Mouse (Mus musculus) midbrain, embryonic 11.5 days (tissue): ENCODE measurements around the gene AU041133. TPM values are rescaled to one million over a fixed set of nuclear protein-coding genes. Genes with fewer than 3 reads are reported as not detected.
"Not testable (repeated sequence)": the region's sequence is repeated elsewhere in the genome, so short reads cannot be mapped to it uniquely, and the experiment has no call there.

Experiments used
- ATAC-seq: fragments of 200-750 bp; cut with Nextera tagmentation; 2 replicates; pipeline ENCODE4 v1.8.0; 2017; ENCODE audit warnings: moderate TSS enrichment, moderate library complexity; ENCODE audit not compliant: low FRiP score
- DNase-seq: peaks from one replicate; pipeline ENCODE4 v3.0.0; 2015; ENCODE audit warnings: low spot score; ENCODE audit errors: missing footprints
- H3K27ac ChIP-seq: fragments of 300-500 bp; sonication (generic); 2 replicates; pipeline ENCODE4 v1.5.1; 2014; ENCODE audit warnings: low read depth, low read length
- H3K27me3 ChIP-seq: fragments of 300-500 bp; sonication (generic); 2 replicates; pipeline ENCODE4 v1.6.1; 2014; ENCODE audit warnings: mild to moderate bottlenecking, low read length, moderate library complexity, mixed read lengths; ENCODE audit not compliant: control insufficient read depth, insufficient read depth
- H3K36me3 ChIP-seq: fragments of 300-500 bp; sonication (generic); 2 replicates; pipeline ENCODE4 v1.6.1; 2014; ENCODE audit warnings: mild to moderate bottlenecking, low read length, moderate library complexity, mixed read lengths; ENCODE audit not compliant: control insufficient read depth, insufficient read depth
- H3K4me1 ChIP-seq: fragments of 300-500 bp; sonication (generic); 2 replicates; pipeline ENCODE4 v1.6.1; 2014; ENCODE audit warnings: low read length; ENCODE audit not compliant: control insufficient read depth, insufficient read depth
- H3K4me2 ChIP-seq: fragments of 300-500 bp; sonication (generic); 2 replicates; pipeline ENCODE4 v1.6.1; 2014; ENCODE audit warnings: mild to moderate bottlenecking, moderate library complexity
- H3K4me3 ChIP-seq: fragments of 300-500 bp; sonication (generic); 2 replicates; pipeline ENCODE4 v1.5.1; 2014; ENCODE audit warnings: low read depth, low read length
- H3K9ac ChIP-seq: fragments of 300-500 bp; sonication (generic); 2 replicates; pipeline ENCODE4 v1.6.1; 2014; ENCODE audit warnings: low read length
- H3K9me3 ChIP-seq: fragments of 300-500 bp; sonication (generic); 2 replicates; pipeline ENCODE4 v1.6.1; 2016; ENCODE audit warnings: low read length; ENCODE audit not compliant: control insufficient read depth
- WGBS: fragments of 180-500 bp; shearing (Covaris S2); extraction: QIAGEN DNeasy Blood & Tissue Kit; methylation state at CpG from one replicate; pipeline ENCODE4 v1.1.7; 2014; 5-methylcytosine and 5-hydroxymethylcytosine counted together
- polyA plus RNA-seq: library from polyadenylated mRNA; unstranded; fragments of >200 nt; fragmentation: Nextera tagmentation; extraction: Ambion mirVana; gene quantifications from 2 replicates; pipeline ENCODE4 v1.2.1, GENCODE M21; 2014

The AU041133 gene
- 6.3 and 6.6 TPM in 2 replicates for polyA plus RNA-seq

DNA sequence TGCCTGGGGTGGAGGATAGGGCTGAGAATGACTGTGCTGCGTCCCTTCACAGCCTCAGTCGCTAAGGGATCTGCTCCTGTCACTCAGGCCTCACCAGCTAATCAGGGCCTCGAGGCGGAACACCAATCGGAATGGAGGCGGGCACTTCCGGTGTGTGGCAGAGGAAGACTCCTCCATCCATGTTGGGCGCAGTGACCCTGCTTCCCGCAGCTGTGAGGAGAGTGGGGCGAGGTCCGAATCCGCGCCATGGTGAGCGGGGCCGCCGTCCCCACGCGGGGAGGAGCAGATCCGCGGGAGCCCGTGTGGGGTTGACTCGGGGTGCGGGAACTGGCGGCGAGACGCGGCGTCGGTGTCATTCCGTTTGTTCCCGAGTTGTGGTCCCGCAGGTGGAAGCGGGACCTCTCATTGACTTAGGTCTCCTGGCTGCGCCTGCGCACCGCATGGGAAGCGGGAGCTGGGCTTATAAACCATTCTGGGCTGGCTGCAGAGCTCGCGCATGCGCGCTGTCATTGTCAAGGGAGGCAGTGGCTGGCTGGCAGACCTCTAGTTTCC lies at the start of gene AU041133:
Gene AU041133 (plus strand): TSS at position 164 of the 552 bp plus-strand sequence.
- no peak within 1 kb of the TSS; the same call in 1 of the 2 replicates for H3K27ac ChIP-seq
- peak within 1 kb of the TSS; percentile 78 for H3K9ac ChIP-seq
- peak within 1 kb of the TSS; percentile 51 for H3K4me2 ChIP-seq
- no peaks in the 10 kb centered on the region for H3K4me1 ChIP-seq
- no peaks in the 10 kb centered on the region for H3K27me3 ChIP-seq
- peak within 1 kb of the TSS; percentile 62 for H3K4me3 ChIP-seq
- H3K9me3 ChIP-seq: peaks cover 32% of the 10 kb centered on the region
- peak; percentile 100 for ATAC-seq
- H3K36me3 ChIP-seq: no peaks in the 10 kb centered on the region
- WGBS: 3% methylated on average over 41 of the region's 41 CpGs
- DNase-seq: peak; percentile 96

DNA sequence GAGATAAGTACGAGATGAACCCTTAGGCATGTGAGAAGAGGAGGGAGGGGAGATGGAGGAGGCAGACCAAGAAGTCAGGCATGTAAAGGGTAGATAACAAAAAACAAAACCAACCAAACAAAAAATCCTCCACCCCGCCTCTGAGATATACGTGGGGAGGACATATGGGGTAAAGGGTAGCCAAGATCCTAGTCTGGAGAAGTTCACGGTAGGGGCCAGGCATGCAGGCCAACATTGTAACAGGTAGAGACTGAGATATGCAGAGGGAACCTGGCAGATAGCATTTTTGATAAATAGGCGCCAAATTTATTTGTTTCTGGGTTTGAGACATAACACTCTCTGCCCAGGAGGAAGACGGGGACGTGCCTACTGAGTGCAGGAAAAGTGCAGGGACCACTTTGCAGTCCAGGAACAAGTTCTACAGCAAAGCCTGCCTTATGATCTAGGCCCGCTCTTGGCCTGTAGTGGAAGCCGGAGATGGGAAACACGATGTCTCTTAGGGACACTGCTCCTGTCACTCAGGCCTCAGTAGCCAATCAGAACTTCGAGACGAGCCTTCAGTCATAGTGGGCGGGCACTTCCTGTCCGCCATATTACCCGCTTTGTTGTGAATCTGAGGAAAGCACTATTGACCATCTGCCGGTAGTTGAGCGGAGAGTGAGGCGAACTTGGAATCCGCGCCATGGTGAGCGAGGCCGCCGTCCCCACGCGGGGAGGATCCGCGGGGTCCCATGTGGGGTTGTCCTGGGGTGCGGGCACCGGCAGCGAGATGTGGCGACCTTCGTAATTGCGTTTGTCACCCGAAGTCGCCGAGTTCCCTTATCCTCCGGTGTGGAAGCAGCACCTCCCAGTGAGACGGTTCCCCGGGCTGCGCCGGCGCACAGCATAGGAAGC lies 44.8 kb upstream of the AU041133 start, which contains the start of gene BC024063:
Gene BC024063 (plus strand): TSS at position 626 of the 894 bp plus-strand sequence.
- H3K9me3 ChIP-seq, H3K36me3 ChIP-seq, H3K27me3 ChIP-seq, H3K4me1 ChIP-seq: not testable (repeated sequence)
- DNase-seq: peak; percentile 96
- Histone ChIP-seq H3K9ac (peak within 1 kb of the TSS; percentile 54), H3K27ac (peak within 1 kb of the TSS; percentile 44; the same call in 1 of the 2 replicates), H3K4me3 (peak within 1 kb of the TSS; percentile 41), H3K4me2 (peak within 1 kb of the TSS; percentile 27)
- peak; percentile 98 for ATAC-seq
- WGBS: 21% methylated on average over 42 of the region's 42 CpGs

DNA sequence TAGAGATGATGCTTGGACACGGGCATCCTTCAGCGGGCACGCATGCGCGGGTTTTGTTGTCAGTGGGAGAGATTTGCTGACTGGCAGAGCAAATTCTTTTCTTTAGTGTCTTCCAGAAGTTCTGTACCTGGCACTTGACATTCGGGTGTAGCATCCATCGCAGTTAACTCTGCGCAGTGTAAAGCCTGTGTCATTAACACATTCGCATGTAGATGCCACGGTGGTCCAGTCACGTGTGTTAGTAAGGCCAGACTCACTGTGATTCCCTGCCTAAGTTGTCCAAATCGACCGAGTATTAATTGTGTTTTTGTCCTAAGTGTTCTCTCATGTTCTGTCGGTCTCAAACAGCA lies 44.2 kb upstream of the AU041133 start:
- H3K27ac ChIP-seq, H3K36me3 ChIP-seq, H3K9me3 ChIP-seq, ATAC-seq, H3K27me3 ChIP-seq, DNase-seq, H3K4me1 ChIP-seq: not testable (repeated sequence)
- Histone ChIP-seq H3K4me3 (peak overlapping the region; percentile 41), H3K4me2 (peak overlapping the region; percentile 27), H3K9ac (peak overlapping the region; percentile 54)
- WGBS: 24% methylated on average over 14 of the region's 14 CpGs

DNA sequence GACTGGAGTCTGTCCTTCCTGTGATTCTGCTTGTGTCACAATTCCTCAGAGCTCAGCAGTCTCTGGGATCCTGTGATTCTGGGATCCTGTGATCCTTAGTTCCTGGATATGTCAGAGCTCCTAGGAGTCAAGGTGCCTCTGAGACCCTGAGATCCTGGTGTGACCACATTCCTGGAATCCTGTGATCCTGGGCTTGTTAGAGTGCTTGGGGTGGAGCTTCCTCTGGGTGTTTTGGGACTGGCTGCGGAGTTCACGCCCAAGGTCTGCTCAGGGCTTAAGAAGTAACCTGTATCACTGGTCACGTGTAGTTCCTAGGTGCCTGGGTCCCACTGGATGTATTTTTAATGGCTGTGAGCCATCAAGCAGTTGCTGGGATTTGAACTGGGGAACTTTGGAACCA lies 10.6 kb upstream of the AU041133 start:
- 80% methylated on average over 3 of the region's 3 CpGs for WGBS
- Histone ChIP-seq H3K4me1 (no peaks in the 10 kb centered on the region), H3K4me2 (no peak overlapping the region), H3K9ac (no peak overlapping the region), H3K27me3 (no peaks in the 10 kb centered on the region), H3K36me3 (no peaks in the 10 kb centered on the region), H3K9me3 (peaks cover 16% of the 10 kb centered on the region), H3K27ac (no peak overlapping the region), H3K4me3 (no peak overlapping the region)
- ATAC-seq: no peak
- DNase-seq: no peak

DNA sequence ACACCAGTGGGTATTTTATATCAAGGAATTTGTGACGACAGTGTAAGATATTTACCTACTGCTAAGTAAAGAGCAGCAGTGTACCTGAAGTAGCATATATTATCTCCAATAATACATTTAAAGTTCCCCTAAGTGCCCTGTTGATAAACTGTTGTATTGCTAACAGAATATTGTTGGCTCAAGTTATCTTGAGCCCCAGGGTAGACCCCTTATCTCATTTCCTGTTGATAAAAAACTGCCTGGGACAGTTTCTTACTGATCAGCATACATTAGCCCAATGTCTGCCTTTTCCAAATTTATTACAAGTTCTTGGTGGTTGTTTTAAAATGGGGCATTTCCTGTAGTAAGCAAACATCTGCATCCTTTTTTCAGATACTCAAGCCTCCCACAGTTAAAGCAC lies 17.5 kb downstream of the AU041133 start:
- Histone ChIP-seq H3K4me3 (no peak overlapping the region), H3K27me3 (no peaks in the 10 kb centered on the region), H3K4me2 (no peak overlapping the region), H3K9ac (no peak overlapping the region), H3K9me3 (peaks cover 28% of the 10 kb centered on the region), H3K36me3 (peaks cover 16% of the 10 kb centered on the region), H3K4me1 (no peaks in the 10 kb centered on the region), H3K27ac (no peak overlapping the region)
- 89% methylated on average over 1 of the region's 1 CpGs for WGBS
- DNase-seq: no peak
- no peak for ATAC-seq

DNA sequence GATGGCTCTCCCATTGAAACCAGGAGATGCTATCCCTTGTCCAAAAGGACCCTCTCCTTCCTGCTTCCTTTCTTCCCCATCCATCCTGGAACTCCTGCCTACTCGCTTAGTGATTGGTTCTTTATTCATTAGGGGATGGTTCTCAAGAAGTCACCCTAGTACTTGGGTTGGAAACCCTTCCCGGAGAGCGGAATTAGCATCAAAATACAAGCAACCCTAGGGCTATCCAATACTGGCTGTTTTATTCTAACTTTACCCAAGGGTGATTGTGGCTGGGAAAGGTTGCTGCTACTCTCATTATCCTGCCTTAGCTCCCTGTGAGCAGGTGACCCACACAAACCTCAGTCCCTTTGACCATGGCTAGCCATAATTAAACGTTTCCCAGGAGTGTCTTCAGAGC lies 19.8 kb downstream of the AU041133 start:
- no peak for ATAC-seq
- peaks cover 46% of the 10 kb centered on the region for H3K9me3 ChIP-seq
- WGBS: 79% methylated on average over 4 of the region's 4 CpGs
- H3K36me3 ChIP-seq: peaks cover 30% of the 10 kb centered on the region
- no peaks in the 10 kb centered on the region for H3K4me1 ChIP-seq
- H3K27ac ChIP-seq: no peak overlapping the region
- no peak overlapping the region for H3K4me2 ChIP-seq
- no peak for DNase-seq
- no peak overlapping the region for H3K4me3 ChIP-seq
- no peaks in the 10 kb centered on the region for H3K27me3 ChIP-seq
- H3K9ac ChIP-seq: no peak overlapping the region

DNA sequence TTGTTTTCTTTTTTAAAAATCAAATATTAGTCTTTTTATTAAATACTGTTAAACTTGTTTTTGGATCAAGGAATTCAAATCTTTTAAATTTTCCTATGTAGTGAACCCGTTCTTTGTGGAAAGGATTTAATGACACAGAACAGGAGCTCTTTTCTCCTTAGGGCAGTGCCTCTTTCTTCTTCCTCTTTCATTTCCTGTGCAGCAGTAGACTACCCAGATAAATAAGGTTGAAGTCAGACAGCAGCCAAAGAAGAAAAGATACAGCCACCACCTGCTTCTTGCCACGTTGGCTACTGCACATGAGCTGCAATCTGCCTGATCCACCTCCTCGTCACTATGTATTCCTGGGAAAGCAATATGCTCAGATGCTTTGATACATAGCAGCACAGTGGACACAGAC lies 40.0 kb downstream of the AU041133 start:
- Histone ChIP-seq H3K4me3 (no peak overlapping the region), H3K36me3 (no peaks in the 10 kb centered on the region), H3K27me3 (no peaks in the 10 kb centered on the region), H3K4me1 (no peaks in the 10 kb centered on the region), H3K9me3 (peaks cover 3% of the 10 kb centered on the region; the same call in 1 of the 2 replicates), H3K4me2 (no peak overlapping the region), H3K27ac (no peak overlapping the region), H3K9ac (no peak overlapping the region)
- ATAC-seq (no peak), DNase-seq (no peak)
- WGBS: 82% methylated on average over 3 of the region's 3 CpGs

DNA sequence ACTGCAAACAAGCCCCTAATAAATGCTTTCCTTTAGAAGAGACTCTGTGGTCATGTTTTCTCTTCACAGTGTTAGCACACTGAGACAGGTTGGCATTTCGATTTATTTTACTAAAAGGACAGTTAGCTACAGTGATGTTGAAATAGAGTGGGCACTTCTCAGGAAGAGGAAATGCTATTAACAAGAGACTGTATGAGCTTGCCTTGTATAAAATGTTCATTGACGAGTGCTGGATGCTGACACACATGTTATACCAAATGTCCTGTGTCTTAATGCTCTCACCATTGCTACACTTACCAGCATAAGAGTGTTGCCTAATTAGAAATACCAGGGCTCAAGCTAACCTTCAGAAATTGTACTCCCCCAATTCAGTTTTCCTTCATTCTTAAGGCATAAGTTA lies 42.0 kb downstream of the AU041133 start:
- Histone ChIP-seq H3K27ac (no peak overlapping the region), H3K9ac (no peak overlapping the region), H3K27me3 (no peaks in the 10 kb centered on the region), H3K9me3 (peaks cover 3% of the 10 kb centered on the region; the same call in 1 of the 2 replicates), H3K4me3 (no peak overlapping the region), H3K4me2 (no peak overlapping the region), H3K36me3 (no peaks in the 10 kb centered on the region), H3K4me1 (no peaks in the 10 kb centered on the region)
- DNase-seq: no peak
- 81% methylated on average over 2 of the region's 2 CpGs for WGBS
- ATAC-seq: no peak

DNA sequence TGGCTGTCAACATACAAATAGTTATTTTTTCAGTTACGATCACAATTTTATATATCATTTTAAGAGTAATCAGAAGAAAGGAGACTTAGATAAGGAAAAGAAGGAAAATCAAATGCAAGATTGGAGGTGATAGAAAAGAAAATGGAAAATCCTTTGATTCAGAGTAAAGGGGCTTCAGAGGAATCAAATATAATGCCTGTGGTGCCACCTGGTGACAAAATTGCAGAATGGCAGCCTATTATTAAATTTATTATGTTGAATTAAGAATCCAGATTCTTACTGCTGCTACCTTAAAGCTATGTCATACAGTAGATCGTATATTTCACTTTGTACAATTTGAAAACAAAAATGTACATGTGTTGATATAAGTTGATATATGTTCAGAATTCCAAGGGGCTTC lies 43.0 kb downstream of the AU041133 start:
- DNase-seq (peak; percentile 87), ATAC-seq (no peak)
- Histone ChIP-seq H3K27me3 (no peaks in the 10 kb centered on the region), H3K36me3 (no peaks in the 10 kb centered on the region), H3K9ac (no peak overlapping the region), H3K9me3 (peaks cover 4% of the 10 kb centered on the region; the same call in 1 of the 2 replicates), H3K27ac (no peak overlapping the region), H3K4me3 (no peak overlapping the region), H3K4me2 (no peak overlapping the region), H3K4me1 (no peaks in the 10 kb centered on the region)
- WGBS: 64% methylated on average over 2 of the region's 2 CpGs
